Mouse (Mus musculus) MEL (cell line): ENCODE results near the gene Kcnc3. TPM values are rescaled to one million over a fixed set of nuclear protein-coding genes. Genes with fewer than 3 reads are reported as not detected.

Experiments used
- DNase-seq: peaks from one replicate; pipeline ENCODE4 v3.0.0; 2011; ENCODE audit warnings: low read depth, low spot score
- H3K27ac ChIP-seq: 2 replicates; pipeline ENCODE4 v1.5.1; 2012; ENCODE audit warnings: low read depth, mild to moderate bottlenecking, control low read depth, low read length, moderate library complexity; ENCODE audit not compliant: control insufficient read depth
- H3K27me3 ChIP-seq, 2 experiments: fragments of 150-350 bp in 1 of 2; sonication (generic) in 1 of 2; 2 replicates each; pipeline ENCODE4 v1.6.1; 2012; ENCODE audit warnings: low read length in 2 of 2, mild to moderate bottlenecking in 2 of 2, improper control_type of control experiment in 1 of 2, moderate library complexity in 1 of 2; ENCODE audit not compliant: insufficient read depth in 2 of 2, control insufficient read depth in 1 of 2
- H3K36me3 ChIP-seq, 2 experiments: 2 replicates each; pipeline ENCODE4 v1.6.1; 2012 to 2014; ENCODE audit warnings: low read length in 2 of 2, improper control_type of control experiment in 1 of 2, inconsistent platforms in 1 of 2, mild to moderate bottlenecking in 1 of 2; ENCODE audit not compliant: insufficient read depth in 2 of 2, control insufficient read depth in 1 of 2
- H3K4me1 ChIP-seq, 2 experiments: fragments of 150-350 bp in 1 of 2; sonication (generic) in 1 of 2; 2 replicates each; pipeline ENCODE4 v1.6.1; 2012; ENCODE audit warnings: low read length in 2 of 2, improper control_type of control experiment in 1 of 2, mild to moderate bottlenecking in 1 of 2; ENCODE audit not compliant: insufficient read depth in 2 of 2, control insufficient read depth in 1 of 2
- H3K4me3 ChIP-seq, 2 experiments: fragments of 150-350 bp in 1 of 2; sonication (generic) in 1 of 2; 2 replicates each; pipeline ENCODE4 v1.5.1; 2012; ENCODE audit warnings: low read depth in 2 of 2, low read length in 2 of 2, mild to moderate bottlenecking in 2 of 2, moderate library complexity in 2 of 2, control low read depth in 1 of 2, improper control_type of control experiment in 1 of 2; ENCODE audit not compliant: control insufficient read depth in 1 of 2, insufficient read depth in 1 of 2
- H3K79me2 ChIP-seq: 2 replicates; pipeline ENCODE4 v1.6.1; 2012; ENCODE audit warnings: mild to moderate bottlenecking, low read length, moderate library complexity; ENCODE audit not compliant: control insufficient read depth, poor library complexity, insufficient read depth
- H3K9ac ChIP-seq: 2 replicates; pipeline ENCODE4 v1.6.1; 2012; ENCODE audit warnings: low read depth, mild to moderate bottlenecking, control low read depth, low read length, moderate library complexity; ENCODE audit not compliant: control insufficient read depth, poor library complexity, severe bottlenecking
- H3K9me3 ChIP-seq: fragments of 150-350 bp; sonication (generic); replicated peaks from 2 replicates; pipeline ENCODE4 v1.6.1; 2012; ENCODE audit warnings: mild to moderate bottlenecking, low read length, improper control_type of control experiment, moderate library complexity; ENCODE audit not compliant: insufficient read depth
- CHD1 ChIP-seq: IDR thresholded peaks from 2 replicates; pipeline ENCODE4 v1.6.1; 2012; ENCODE audit warnings: low read depth, mild to moderate bottlenecking, inconsistent platforms, low read length, improper control_type of control experiment
- CHD2 ChIP-seq: IDR thresholded peaks from 2 replicates; pipeline ENCODE4 v1.6.1; 2011; ENCODE audit warnings: low read length, improper control_type of control experiment
- E2F4 ChIP-seq: IDR thresholded peaks from 2 replicates; pipeline ENCODE4 v1.6.1; 2011; ENCODE audit warnings: low read depth, low read length, improper control_type of control experiment, borderline replicate concordance
- ELF1 ChIP-seq: IDR thresholded peaks from 2 replicates; pipeline ENCODE4 v1.6.1; 2014; ENCODE audit warnings: low read depth, mild to moderate bottlenecking, inconsistent platforms, low read length, improper control_type of control experiment, moderate library complexity
- GABPA ChIP-seq: IDR thresholded peaks from 2 replicates; pipeline ENCODE4 v1.6.1; 2012; ENCODE audit warnings: low read depth, mild to moderate bottlenecking, inconsistent platforms, low read length, improper control_type of control experiment, moderate library complexity
- GATA1 ChIP-seq: IDR thresholded peaks from 2 replicates; pipeline ENCODE4 v1.6.1; 2011; ENCODE audit warnings: low read depth, low read length, improper control_type of control experiment
- KAT2A ChIP-seq: conservative IDR thresholded peaks from 2 replicates; pipeline ENCODE4 v1.6.1; 2012; ENCODE audit warnings: low read depth, low read length, improper control_type of control experiment, inconsistent platforms
- MAX ChIP-seq: IDR thresholded peaks from 2 replicates; pipeline ENCODE4 v1.6.1; 2011; ENCODE audit warnings: low read length, improper control_type of control experiment
- MXI1 ChIP-seq: IDR thresholded peaks from 2 replicates; pipeline ENCODE4 v1.6.1; 2011; ENCODE audit warnings: mild to moderate bottlenecking, low read depth, low read length, improper control_type of control experiment
- MYC ChIP-seq: IDR thresholded peaks from 2 replicates; pipeline ENCODE4 v1.6.1; 2011; ENCODE audit warnings: low read depth, mild to moderate bottlenecking, low read length, improper control_type of control experiment, moderate library complexity
- POLR2AphosphoS2 ChIP-seq: IDR thresholded peaks from 2 replicates; pipeline ENCODE4 v1.6.1; 2011; ENCODE audit warnings: low read length, improper control_type of control experiment
- RAD21 ChIP-seq: IDR thresholded peaks from 2 replicates; pipeline ENCODE4 v1.6.1; 2011; ENCODE audit warnings: mild to moderate bottlenecking, low read depth, low read length, improper control_type of control experiment
- SIN3A ChIP-seq: IDR thresholded peaks from 2 replicates; pipeline ENCODE4 v1.6.1; 2012; ENCODE audit warnings: low read length, improper control_type of control experiment, inconsistent platforms
- SMC3 ChIP-seq: IDR thresholded peaks from 2 replicates; pipeline ENCODE4 v1.6.1; 2011; ENCODE audit warnings: low read depth, low read length, improper control_type of control experiment
- TAL1 ChIP-seq: IDR thresholded peaks from 2 replicates; pipeline ENCODE4 v1.6.1; 2012; ENCODE audit warnings: mild to moderate bottlenecking, inconsistent platforms, low read length, moderate library complexity, mixed read lengths
- TBP ChIP-seq: IDR thresholded peaks from 2 replicates; pipeline ENCODE4 v1.8.0; 2011; ENCODE audit warnings: low read depth, low read length, improper control_type of control experiment
- UBTF ChIP-seq: IDR thresholded peaks from 2 replicates; pipeline ENCODE4 v1.6.1; 2012; ENCODE audit warnings: low read depth, mild to moderate bottlenecking, inconsistent platforms, low read length, improper control_type of control experiment, moderate library complexity, borderline replicate concordance; ENCODE audit not compliant: insufficient read depth
- USF1 ChIP-seq: IDR thresholded peaks from 2 replicates; pipeline ENCODE4 v1.6.1; 2014; ENCODE audit warnings: low read depth, mild to moderate bottlenecking, inconsistent platforms, low read length, improper control_type of control experiment, moderate library complexity
- USF2 ChIP-seq, 2 experiments: IDR thresholded peaks; 2 replicates each; pipeline ENCODE4 v1.6.1; 2011 to 2012; ENCODE audit warnings: improper control_type of control experiment in 2 of 2, low read length in 2 of 2, borderline replicate concordance in 1 of 2, inconsistent platforms in 1 of 2, low read depth in 1 of 2, mild to moderate bottlenecking in 1 of 2; ENCODE audit not compliant: insufficient read depth in 1 of 2
- ZC3H11A ChIP-seq: IDR thresholded peaks from 2 replicates; pipeline ENCODE4 v1.6.1; 2012; ENCODE audit warnings: low read depth, mild to moderate bottlenecking, inconsistent platforms, low read length, improper control_type of control experiment
- ZNF384 ChIP-seq: IDR thresholded peaks from 2 replicates; pipeline ENCODE4 v1.6.1; 2012; ENCODE audit warnings: low read depth, mild to moderate bottlenecking, inconsistent platforms, low read length, improper control_type of control experiment
- polyA plus RNA-seq, 2 experiments: library from polyadenylated mRNA; stranded (reverse) in 1 of 2; unstranded in 1 of 2; fragments of >175 nt in 1 of 2; fragments of >200 nt in 1 of 2; gene quantifications; 2 replicates each; pipeline versions ENCODE4 v1.2.1 to v1.2.4; 2012; ENCODE audit warnings: low replicate concordance in 2 of 2, low read depth in 1 of 2; ENCODE audit not compliant: insufficient read length in 2 of 2, insufficient read depth in 1 of 2, missing spikeins in 1 of 2
- total RNA-seq: library from RNA; depleted of rRNA; stranded (reverse); fragments of 300-350 nt; gene quantifications from 2 replicates; pipeline ENCODE4 v1.2.3, GENCODE M21; 2012

Kcnc3 gene
- total and polyA plus RNA-seq, 3 experiments, result not detected

DNA sequence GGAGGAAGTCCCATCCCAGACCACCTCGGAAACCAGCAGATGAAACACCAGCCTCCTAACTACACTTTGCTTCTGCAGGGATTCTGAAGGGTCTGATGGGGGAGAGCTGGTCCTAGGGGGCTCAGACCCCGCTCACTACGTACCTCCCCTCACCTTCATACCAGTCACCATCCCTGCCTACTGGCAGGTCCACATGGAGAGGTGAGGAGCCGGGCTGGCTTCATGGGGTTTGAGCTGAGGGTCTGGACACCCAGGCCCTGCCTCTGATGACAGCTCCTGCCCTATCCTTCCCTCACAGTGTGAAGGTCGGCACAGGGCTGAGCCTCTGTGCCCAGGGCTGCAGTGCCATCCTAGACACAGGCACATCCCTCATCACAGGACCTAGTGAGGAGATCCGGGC is 5.5 kb upstream of the Kcnc3 start:
- 0 out of 4 replicates have a peak, but pooled peaks cover 0 to 3% of the 10 kb centered on the region in 2 experiments for H3K4me1 ChIP-seq
- no peak for TF ChIP-seq MXI1
- TF ChIP-seq ZC3H11A, result no peak
- TF ChIP-seq POLR2AphosphoS2, result no peak
- TF ChIP-seq ZNF384, result no peak
- TF ChIP-seq, all 39 proteins: peak for 0
- Histone ChIP-seq H3K9ac (no peak overlapping the region), H3K27me3 (no peaks in the 10 kb centered on the region), H3K27ac (no peak overlapping the region), H3K4me3 (no peak overlapping the region), H3K36me3 (no peaks in the 10 kb centered on the region), H3K79me2 (no peaks in the 10 kb centered on the region), H3K9me3 (no peaks in the 10 kb centered on the region)
- DNase-seq, result no peak

DNA sequence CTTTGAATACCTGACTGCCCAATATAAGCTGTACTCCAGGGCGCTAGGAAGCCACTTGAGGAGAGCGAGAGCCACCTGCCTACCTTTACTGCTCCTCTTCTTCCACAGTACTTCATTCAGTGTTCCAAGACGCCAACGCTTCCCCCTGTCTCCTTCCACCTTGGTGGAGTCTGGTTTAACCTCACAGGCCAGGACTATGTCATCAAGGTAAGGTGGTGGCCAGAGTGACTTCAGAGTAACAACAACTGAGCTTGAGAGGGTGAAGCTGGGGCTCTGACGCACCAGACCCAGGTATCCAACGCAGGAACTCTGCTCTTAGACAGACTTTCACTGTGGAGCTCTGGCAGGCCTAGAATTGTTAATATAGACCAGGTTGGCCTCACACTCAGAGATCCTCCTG is 4.9 kb upstream of the Kcnc3 start:
- H3K9me3 ChIP-seq, result no peaks in the 10 kb centered on the region
- TF ChIP-seq MYC, result no peak
- TF ChIP-seq TAL1, result no peak
- no peak for TF ChIP-seq TBP
- no peak for TF ChIP-seq UBTF
- no peak for TF ChIP-seq MAX
- TF ChIP-seq GABPA, result no peak
- no peak for TF ChIP-seq GATA1
- TF ChIP-seq USF2 (IDR thresholded peaks at IDR 0.05; ENCODE audit: borderline replicate concordance in 1 of 2, insufficient read depth in 1 of 2, low read depth in 1 of 2, low read length in 2 of 2), result no peak
- TF ChIP-seq CHD2, result no peak
- no peak for TF ChIP-seq ZC3H11A
- TF ChIP-seq KAT2A, result no peak
- no peak for TF ChIP-seq SMC3
- TF ChIP-seq SIN3A, result no peak
- no peak for TF ChIP-seq RAD21
- no peak for TF ChIP-seq CHD1
- TF ChIP-seq E2F4, result no peak
- TF ChIP-seq ELF1, result no peak
- no peak for TF ChIP-seq USF1
- no peak for TF ChIP-seq ZNF384
- H3K4me3 ChIP-seq, result no peak overlapping the region
- H3K36me3 ChIP-seq, result no peaks in the 10 kb centered on the region
- H3K9ac ChIP-seq, result no peak overlapping the region
- H3K27me3 ChIP-seq, result no peaks in the 10 kb centered on the region
- no peaks in the 10 kb centered on the region for H3K79me2 ChIP-seq
- no peak overlapping the region for H3K27ac ChIP-seq
- 0 out of 4 replicates have a peak, but pooled peaks cover 0 to 3% of the 10 kb centered on the region in 2 experiments for H3K4me1 ChIP-seq
- no peak for DNase-seq
